Mouse (Mus musculus) hindbrain, postnatal 0 days (tissue): ENCODE results near the gene Rhbdd3. TPM values are rescaled to one million over a fixed set of nuclear protein-coding genes. Genes with fewer than 3 reads are reported as not detected.

ENCODE experiments used
- ATAC-seq: fragments of 200-750 bp; cut with Nextera tagmentation; 2 replicates; pipeline ENCODE4 v1.8.0; 2017; ENCODE audit warnings: mild to moderate bottlenecking, moderate TSS enrichment, moderate library complexity
- DNase-seq: peaks from one replicate; pipeline ENCODE4 v3.0.0-alpha.2; 2015; ENCODE audit warnings: low spot score
- H3K27ac ChIP-seq: fragments of 300-500 bp; sonication (generic); 2 replicates; pipeline ENCODE4 v1.5.1; 2014; ENCODE audit warnings: mild to moderate bottlenecking
- H3K27me3 ChIP-seq: fragments of 300-500 bp; sonication (generic); 2 replicates; pipeline ENCODE4 v1.6.1; 2014; ENCODE audit warnings: low read length, mixed read lengths; ENCODE audit not compliant: insufficient read depth
- H3K36me3 ChIP-seq: fragments of 300-500 bp; sonication (generic); 2 replicates; pipeline ENCODE4 v1.6.1; 2014; ENCODE audit warnings: low read length, mixed read lengths; ENCODE audit not compliant: insufficient read depth
- H3K4me1 ChIP-seq: fragments of 300-500 bp; sonication (generic); 2 replicates; pipeline ENCODE4 v1.6.1; 2014; ENCODE audit warnings: antibody characterized with exemption, low read length, mixed read lengths; ENCODE audit not compliant: insufficient read depth
- H3K4me2 ChIP-seq: fragments of 300-500 bp; sonication (generic); 2 replicates; pipeline ENCODE4 v1.6.1; 2014; ENCODE audit warnings: low read depth, mild to moderate bottlenecking, low read length, moderate library complexity, mixed read lengths
- H3K4me3 ChIP-seq: fragments of 300-500 bp; sonication (generic); 2 replicates; pipeline ENCODE4 v1.5.1; 2014; ENCODE audit warnings: low read length
- H3K9ac ChIP-seq: fragments of 300-500 bp; sonication (generic); replicated peaks from 2 replicates; pipeline ENCODE4 v1.6.1; 2014; ENCODE audit warnings: mild to moderate bottlenecking, low read length, moderate library complexity, mixed read lengths
- H3K9me3 ChIP-seq: fragments of 300-500 bp; sonication (generic); 2 replicates; pipeline ENCODE4 v1.6.1; 2016; ENCODE audit warnings: low read length, mixed read lengths
- CTCF ChIP-seq: IDR thresholded peaks from 2 replicates; pipeline ENCODE4 v1.5.1; 2016; ENCODE audit warnings: antibody characterized with exemption, control low read depth, low read depth
- WGBS: fragments of 180-500 bp; shearing (Covaris S2); extraction: QIAGEN DNeasy Blood & Tissue Kit; methylation state at CpG from one replicate; pipeline ENCODE4 v1.1.7; 2014; 5-methylcytosine and 5-hydroxymethylcytosine counted together
- polyA plus RNA-seq: library from polyadenylated mRNA; unstranded; fragments of >200 nt; fragmentation: Nextera tagmentation; extraction: Ambion mirVana; gene quantifications from 2 replicates; pipeline ENCODE4 v1.2.1, GENCODE M21; 2015
- total RNA-seq: library from RNA; depleted of rRNA; stranded (reverse); fragments of >200 nt; gene quantifications from 2 replicates; pipeline ENCODE4 v1.2.3, GENCODE M21; 2014

The Rhbdd3 gene
- total and polyA plus RNA-seq, 2 experiments from 2014 or later = 42.2 to 54.5 TPM

DNA sequence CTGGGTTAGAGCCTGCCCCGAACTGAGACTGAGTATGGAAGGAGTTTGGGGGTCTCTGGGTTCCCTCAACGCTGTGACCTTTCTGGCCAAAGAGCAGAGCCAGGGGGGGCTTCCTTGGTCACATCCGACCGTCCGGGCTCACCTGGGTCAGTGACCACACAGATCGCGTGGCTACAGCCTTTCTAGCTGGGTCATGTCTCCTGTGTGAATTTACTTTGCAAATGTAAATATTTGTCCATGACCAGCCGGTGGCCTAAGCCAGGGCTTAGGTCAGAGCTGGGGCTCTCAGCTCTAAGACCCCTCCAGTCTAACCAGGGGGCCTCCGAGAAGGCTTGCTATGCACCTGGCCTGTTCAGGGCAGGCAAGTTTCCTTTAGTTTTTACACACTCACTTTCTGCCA, 40.6 kb downstream of the Rhbdd3 start:
- no peak for TF ChIP-seq CTCF
- Histone ChIP-seq H3K4me2 (no peak overlapping the region), H3K9me3 (no peaks in the 10 kb centered on the region), H3K9ac (no peak overlapping the region), H3K4me3 (no peak overlapping the region), H3K36me3 (no peaks in the 10 kb centered on the region), H3K27ac (no peak overlapping the region), H3K27me3 (no peaks in the 10 kb centered on the region), H3K4me1 (peaks cover 5% of the 10 kb centered on the region; the same call in 1 of the 2 replicates)
- 85% methylated on average over 9 of the region's 9 CpGs for WGBS
- ATAC-seq = no peak
- no peak for DNase-seq

DNA sequence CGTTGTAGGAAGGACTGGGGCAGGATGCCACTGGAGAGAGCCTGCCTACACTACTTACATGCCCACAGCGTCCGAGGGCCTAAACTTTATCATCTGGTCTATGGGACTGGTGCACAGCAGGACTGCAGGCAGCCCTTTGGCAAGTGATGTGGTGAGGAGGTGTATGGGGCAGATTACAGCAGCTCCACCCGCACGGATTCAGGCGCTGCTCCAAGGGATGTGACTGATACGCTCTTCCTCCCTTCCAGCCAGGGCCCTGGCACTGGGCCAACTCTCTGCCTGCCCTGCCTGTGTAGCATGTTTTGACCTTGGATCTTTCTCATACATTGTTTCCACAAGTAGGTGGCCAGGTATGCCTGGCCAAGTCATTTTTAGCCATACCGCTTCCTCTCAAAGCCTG, 41.9 kb downstream of the Rhbdd3 start:
- Histone ChIP-seq H3K4me1 (peaks cover 5% of the 10 kb centered on the region; the same call in 1 of the 2 replicates), H3K27me3 (no peaks in the 10 kb centered on the region), H3K27ac (no peak overlapping the region), H3K9me3 (no peaks in the 10 kb centered on the region), H3K4me3 (no peak overlapping the region), H3K4me2 (no peak overlapping the region), H3K36me3 (no peaks in the 10 kb centered on the region), H3K9ac (no peak overlapping the region)
- no peak for ATAC-seq
- peak; percentile 53 for DNase-seq
- 34% methylated on average over 8 of the region's 8 CpGs for WGBS
- TF ChIP-seq CTCF = no peak

DNA sequence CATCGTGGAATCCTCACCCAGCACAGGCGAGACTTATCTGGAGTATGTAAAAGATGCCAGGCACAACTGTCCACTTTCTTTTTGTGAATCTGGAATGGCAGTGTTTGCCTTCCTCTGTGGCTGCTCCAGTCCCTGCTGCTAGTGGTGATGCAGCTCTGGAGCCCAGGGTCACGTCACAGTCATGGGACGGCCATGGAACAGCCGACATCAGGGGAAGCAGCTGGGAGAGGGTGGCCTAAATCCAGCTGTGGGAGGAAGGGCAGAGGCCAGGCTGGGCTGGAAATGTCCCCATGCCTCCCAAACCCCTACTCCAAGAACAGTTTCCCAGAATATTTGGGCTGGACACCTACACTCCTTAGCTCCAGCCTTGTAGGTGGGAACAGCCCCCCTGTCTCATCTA, 42.5 kb downstream of the Rhbdd3 start:
- no peaks in the 10 kb centered on the region for H3K27me3 ChIP-seq
- 84% methylated on average over 5 of the region's 5 CpGs for WGBS
- H3K9me3 ChIP-seq = no peaks in the 10 kb centered on the region

DNA sequence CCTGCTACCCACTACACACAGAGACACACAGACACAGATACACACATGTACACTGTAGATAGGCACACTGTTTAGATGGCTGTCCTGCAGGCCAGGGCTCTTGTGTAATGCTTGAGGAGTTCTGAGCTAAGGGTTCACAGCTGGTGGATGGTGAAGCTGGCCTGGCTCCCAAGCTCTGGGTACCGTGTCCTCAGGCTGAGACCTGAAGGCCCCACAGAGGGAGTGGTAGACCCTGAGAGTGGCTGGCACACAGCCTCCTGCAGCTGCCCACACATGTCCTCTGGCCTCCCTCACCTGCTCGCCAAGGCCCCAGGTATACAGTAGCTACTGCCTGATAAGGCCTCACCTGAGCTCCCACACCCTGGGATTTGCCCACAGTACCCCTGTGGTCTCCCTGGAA, 43.2 kb downstream of the Rhbdd3 start:
- Histone ChIP-seq H3K27ac (no peak overlapping the region), H3K9ac (no peak overlapping the region), H3K9me3 (no peaks in the 10 kb centered on the region), H3K4me3 (no peak overlapping the region), H3K27me3 (no peaks in the 10 kb centered on the region), H3K4me2 (no peak overlapping the region), H3K4me1 (peaks cover 5% of the 10 kb centered on the region; the same call in 1 of the 2 replicates), H3K36me3 (no peaks in the 10 kb centered on the region)
- DNase-seq (no peak), ATAC-seq (no peak)
- no peak for TF ChIP-seq CTCF
- WGBS = 74% methylated on average over 2 of the region's 2 CpGs

More for the DNA sequence above, 42.5 kb downstream of the Rhbdd3 start:
- H3K4me1 ChIP-seq = peaks cover 5% of the 10 kb centered on the region; the same call in 1 of the 2 replicates
- TF ChIP-seq CTCF = no peak
- H3K4me2 ChIP-seq = no peak overlapping the region
- ATAC-seq (no peak), DNase-seq (no peak)
- no peaks in the 10 kb centered on the region for H3K36me3 ChIP-seq
- no peak overlapping the region for H3K27ac ChIP-seq
- H3K4me3 ChIP-seq = no peak overlapping the region
- no peak overlapping the region for H3K9ac ChIP-seq

DNA sequence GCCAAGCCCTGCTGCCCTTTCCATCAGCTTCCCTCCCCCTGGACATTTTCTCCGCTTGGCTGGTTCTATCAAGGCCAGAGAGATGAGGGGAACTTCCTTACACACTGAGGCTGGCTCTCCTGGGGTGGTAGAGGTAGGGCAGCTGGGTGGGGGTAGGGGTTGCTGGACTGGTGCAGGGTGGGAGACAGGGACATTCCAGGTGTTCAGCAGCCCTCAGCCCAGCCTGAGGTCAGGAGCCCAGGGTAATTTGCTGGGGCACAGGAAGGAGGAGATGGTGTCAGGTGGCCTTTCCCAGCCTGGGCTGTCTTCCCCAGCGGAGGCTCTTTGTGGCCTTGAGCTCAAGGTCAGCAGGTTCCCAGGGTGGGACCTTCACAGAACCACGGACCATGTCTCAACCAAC, 46.9 kb downstream of the Rhbdd3 start:
- Histone ChIP-seq H3K4me1 (peaks cover 6% of the 10 kb centered on the region), H3K36me3 (no peaks in the 10 kb centered on the region), H3K27ac (no peak overlapping the region), H3K9me3 (no peaks in the 10 kb centered on the region), H3K4me2 (no peak overlapping the region), H3K9ac (no peak overlapping the region), H3K4me3 (no peak overlapping the region), H3K27me3 (no peaks in the 10 kb centered on the region)
- DNase-seq = no peak
- no peak for TF ChIP-seq CTCF
- 78% methylated on average over 3 of the region's 3 CpGs for WGBS
- ATAC-seq = no peak

DNA sequence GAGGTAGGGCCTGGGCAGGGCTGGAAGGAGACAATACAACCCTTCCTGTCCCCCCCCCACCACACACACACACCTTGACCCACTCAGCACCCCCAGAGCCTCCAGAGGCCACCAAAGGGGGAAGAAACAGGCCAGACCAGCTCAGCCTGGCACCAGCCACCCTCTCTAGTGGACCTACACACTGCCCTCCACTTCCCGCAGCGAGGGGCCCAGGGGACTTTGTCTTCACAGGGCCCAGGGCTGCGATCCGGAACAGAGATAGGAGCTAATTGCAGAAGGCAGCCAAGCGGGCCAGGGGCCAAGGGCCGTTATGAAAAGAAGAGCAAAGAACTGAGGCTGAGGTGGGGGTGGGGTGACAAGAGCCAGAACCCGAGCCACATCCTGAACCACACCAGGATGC, 50.5 kb downstream of the Rhbdd3 start:
- no peak overlapping the region; the same call in 1 of the 2 replicates for H3K9ac ChIP-seq
- no peak for TF ChIP-seq CTCF
- WGBS = 13% methylated on average over 7 of the region's 7 CpGs

DNA sequence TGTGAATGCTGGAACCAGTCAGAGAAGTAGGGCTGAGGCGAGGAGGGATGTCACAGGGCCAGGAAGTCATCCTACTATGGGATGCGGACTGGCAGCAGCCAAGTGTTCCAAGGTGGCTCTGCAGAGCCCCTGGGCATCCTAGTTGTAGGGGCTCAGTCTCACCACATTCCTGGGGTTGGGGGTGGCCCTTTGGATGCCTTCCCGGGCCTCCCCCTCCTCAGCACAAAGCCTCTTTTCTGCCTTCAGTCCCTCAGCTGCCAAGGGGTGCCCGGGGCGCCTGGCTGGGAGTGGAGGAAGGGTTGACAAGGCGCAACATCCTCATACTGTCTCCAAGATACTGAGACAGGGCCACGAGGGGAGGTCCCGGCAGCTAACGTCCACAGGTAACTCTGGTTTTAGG, 51.2 kb downstream of the Rhbdd3 start:
- H3K4me1 ChIP-seq = peaks cover 13% of the 10 kb centered on the region
- 44% methylated on average over 9 of the region's 9 CpGs for WGBS
- H3K4me2 ChIP-seq = no peak overlapping the region
- H3K36me3 ChIP-seq = no peaks in the 10 kb centered on the region
- no peaks in the 10 kb centered on the region for H3K27me3 ChIP-seq
- H3K9ac ChIP-seq = no peak overlapping the region
- ATAC-seq = no peak
- H3K9me3 ChIP-seq = no peaks in the 10 kb centered on the region
- no peak for TF ChIP-seq CTCF
- no peak overlapping the region for H3K27ac ChIP-seq
- no peak for DNase-seq
- no peak overlapping the region for H3K4me3 ChIP-seq

More for the DNA sequence above, 50.5 kb downstream of the Rhbdd3 start:
- Histone ChIP-seq H3K36me3 (no peaks in the 10 kb centered on the region), H3K4me3 (no peak overlapping the region), H3K27me3 (no peaks in the 10 kb centered on the region), H3K9me3 (no peaks in the 10 kb centered on the region), H3K27ac (no peak overlapping the region), H3K4me2 (no peak overlapping the region), H3K4me1 (peaks cover 10% of the 10 kb centered on the region)
- ATAC-seq (no peak), DNase-seq (no peak)
